Mouse (Mus musculus) liver, adult 2 months (tissue): ENCODE results near the gene Snai1.

ENCODE experiments used
- CTCF ChIP-seq: fragments of 200-500 bp; IDR thresholded peaks from 2 replicates; pipeline ENCODE4 v1.5.1; 2011; ENCODE audit warnings: low read depth, low read length, control low read depth
- POLR2A ChIP-seq: fragments of 200-500 bp; IDR thresholded peaks from 2 replicates; pipeline ENCODE4 v1.6.1; 2011; ENCODE audit warnings: low read length, control low read depth; ENCODE audit not compliant: insufficient read depth; ENCODE audit errors: extremely low read depth

GRCm38 (mm10) chr2:167568112-167568511, 30.1 kb downstream of the Snai1 start:
- no peak for TF ChIP-seq POLR2A
- TF ChIP-seq CTCF, result no peak
